Mouse (Mus musculus): ENCODE measurements around the gene Aprt.

GRCm38 (mm10) chr8:122568109-122568504, 8.6 kb downstream of the Aprt start:
- TF ChIP-seq POLR2A (IDR thresholded peaks at IDR 0.05; ENCODE audit: control insufficient read depth, extremely low read depth, insufficient read depth, low read length, poor library complexity) (no peak), CTCF (IDR thresholded peaks at IDR 0.05; ENCODE audit: borderline replicate concordance, control insufficient read depth, extremely low read depth, insufficient read depth, low read length, poor library complexity) (no peak)
